Mouse (Mus musculus) cerebellum, adult 9-11 months (tissue): ENCODE results near the gene Cd86.

Source experiments
- DNase-seq: peaks from one replicate; pipeline ENCODE4 v3.0.0; 2022

Cd86 gene

GRCm38 (mm10) chr16:36655199-36655598, 10.7 kb downstream of the Cd86 start:
- DNase-seq = no peak

- DNase-seq = no peak
Measured at GRCm38 (mm10) chr16:36651174-36651766, 14.6 kb downstream of the Cd86 start.

GRCm38 (mm10) chr16:36650511-36650910, 15.4 kb downstream of the Cd86 start:
- DNase-seq = no peak

GRCm38 (mm10) chr16:36649304-36649703, 16.6 kb downstream of the Cd86 start:
- no peak for DNase-seq

- no peak for DNase-seq
Measured at GRCm38 (mm10) chr16:36645124-36645523, 20.8 kb downstream of the Cd86 start.

GRCm38 (mm10) chr16:36642696-36643046, 23.2 kb downstream of the Cd86 start:
- DNase-seq = no peak

GRCm38 (mm10) chr16:36641830-36642695, 23.8 kb downstream of the Cd86 start:
- DNase-seq = no peak

- no peak for DNase-seq
Measured at GRCm38 (mm10) chr16:36640993-36641392, 24.9 kb downstream of the Cd86 start.

- DNase-seq = no peak
Measured at GRCm38 (mm10) chr16:36639812-36640504, 25.9 kb downstream of the Cd86 start.

GRCm38 (mm10) chr16:36636800-36637199, 29.1 kb downstream of the Cd86 start:
- DNase-seq = no peak

- no peak for DNase-seq
Measured at GRCm38 (mm10) chr16:36634971-36635710, 30.7 kb downstream of the Cd86 start.

- DNase-seq = no peak
Measured at GRCm38 (mm10) chr16:36634421-36634820, 31.5 kb downstream of the Cd86 start.

GRCm38 (mm10) chr16:36632229-36632628, 33.7 kb downstream of the Cd86 start:
- DNase-seq = no peak

GRCm38 (mm10) chr16:36631607-36632006, 34.3 kb downstream of the Cd86 start:
- no peak for DNase-seq

GRCm38 (mm10) chr16:36627740-36628139, 38.1 kb downstream of the Cd86 start:
- no peak for DNase-seq

GRCm38 (mm10) chr16:36626567-36627197, 39.2 kb downstream of the Cd86 start:
- DNase-seq = no peak

- DNase-seq = no peak
Measured at GRCm38 (mm10) chr16:36625909-36626308, 40.0 kb downstream of the Cd86 start.

- DNase-seq = no peak
Measured at GRCm38 (mm10) chr16:36622320-36622719, 43.6 kb downstream of the Cd86 start.

GRCm38 (mm10) chr16:36621108-36621507, 44.8 kb downstream of the Cd86 start:
- DNase-seq = no peak

- no peak for DNase-seq
Measured at GRCm38 (mm10) chr16:36613701-36614100, 52.2 kb downstream of the Cd86 start.

GRCm38 (mm10) chr16:36602632-36603031, 63.2 kb downstream of the Cd86 start:
- DNase-seq = no peak

- no peak for DNase-seq
Measured at GRCm38 (mm10) chr16:36598265-36598664, 67.6 kb downstream of the Cd86 start.
